Mouse (Mus musculus): Measurements from ENCODE around the gene Alox12e.

Gene Alox12e

DNA sequence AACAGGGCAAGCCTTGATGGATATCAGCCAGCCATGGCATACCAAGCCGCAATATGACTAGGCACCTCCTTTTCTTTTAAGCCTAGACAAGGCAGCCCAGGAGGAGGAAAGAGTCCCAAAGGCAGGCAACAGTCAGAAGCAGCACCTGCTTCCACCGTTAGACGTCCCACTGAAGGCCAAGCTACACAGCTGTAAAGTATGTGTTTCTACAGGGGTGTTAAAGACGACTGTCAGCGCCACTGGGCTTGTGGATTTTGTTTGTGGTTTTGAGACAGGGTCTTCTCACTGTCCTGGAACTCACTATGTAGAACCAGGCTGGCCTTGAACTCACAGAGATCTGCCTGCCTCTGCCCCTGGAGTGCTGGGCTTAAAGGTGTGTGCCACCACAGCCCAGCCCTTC lies 36.7 kb downstream of the Alox12e start:
- DNase-seq (ENCODE audit: low spot score), result no peak

DNA sequence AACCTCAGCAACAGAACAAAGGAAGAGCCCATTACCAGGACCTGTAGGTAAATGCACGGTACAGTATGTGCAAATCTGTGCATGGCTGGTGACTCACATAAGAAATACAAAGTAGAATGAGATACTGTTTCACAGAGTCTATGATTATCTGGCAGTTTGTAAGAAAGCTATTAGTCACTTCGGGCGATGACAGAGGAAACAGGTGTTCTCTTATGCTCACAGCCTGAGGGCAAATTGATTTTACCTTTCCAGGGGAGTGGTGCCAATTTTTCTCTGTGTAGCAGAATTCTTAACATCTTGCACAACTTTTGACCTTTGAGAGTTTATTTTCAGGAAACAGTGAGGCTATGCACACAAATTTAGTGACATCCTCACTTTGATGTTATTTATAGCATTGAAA lies 37.7 kb downstream of the Alox12e start:
- no peak for DNase-seq (ENCODE audit: low spot score)

DNA sequence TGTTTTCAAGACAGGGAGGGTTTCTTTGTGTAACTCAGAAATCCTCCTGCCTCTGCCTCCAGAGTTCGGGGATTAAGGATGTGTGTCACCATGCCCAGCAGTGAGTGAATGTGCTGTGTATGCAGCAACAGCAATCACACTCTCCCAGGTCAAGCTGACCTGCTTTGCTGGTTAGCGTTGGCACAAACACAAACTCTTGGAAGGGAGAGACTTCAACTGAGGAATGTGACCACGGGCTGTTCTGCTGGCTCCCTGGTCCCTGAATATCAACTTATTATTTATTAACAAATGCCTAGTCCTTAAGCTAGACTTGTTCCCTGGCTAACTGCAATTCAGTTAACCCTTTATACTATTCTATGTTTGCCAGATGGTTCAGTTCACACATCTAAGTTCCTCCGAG lies 38.8 kb downstream of the Alox12e start:
- DNase-seq (ENCODE audit: low spot score), result no peak

DNA sequence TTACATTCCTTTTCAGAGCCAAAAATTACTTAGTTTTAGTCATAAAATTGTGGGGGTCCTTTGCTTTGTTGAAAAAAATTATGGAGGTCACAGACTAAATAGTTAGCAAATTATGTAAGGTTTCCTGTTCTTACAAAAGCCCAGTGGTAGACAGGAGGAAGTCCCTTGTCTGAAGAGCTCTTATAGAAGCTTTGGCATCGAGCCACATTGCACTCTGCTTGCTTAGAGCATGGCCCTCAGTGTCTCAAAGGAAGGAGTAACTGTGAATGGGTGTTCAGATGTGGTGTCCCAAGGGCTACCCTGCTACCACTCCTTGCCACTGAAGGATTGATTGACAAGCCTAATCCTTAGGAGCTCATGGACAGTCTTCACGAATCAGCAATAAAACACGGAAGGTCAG lies 42.0 kb downstream of the Alox12e start:
- DNase-seq (ENCODE audit: low spot score), result no peak

DNA sequence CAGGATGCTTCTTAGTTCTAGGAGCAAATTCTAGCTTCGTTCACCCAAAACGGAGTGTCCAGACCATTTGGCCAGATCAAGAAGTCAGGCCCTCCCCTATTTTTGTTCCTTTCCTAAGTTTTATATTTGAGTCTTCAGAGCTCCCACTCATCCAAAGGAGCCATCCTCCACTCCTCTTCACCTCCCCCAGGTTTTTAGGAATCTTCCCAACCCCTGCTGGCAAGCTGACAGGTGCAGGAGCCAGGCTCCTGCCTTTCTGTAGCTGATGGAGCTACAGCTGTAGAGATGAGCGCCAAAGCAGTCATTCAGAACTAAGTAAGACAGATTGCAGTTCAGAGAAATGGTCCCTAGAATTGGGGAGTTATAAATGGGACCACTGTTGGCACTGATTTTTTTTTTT lies 43.5 kb downstream of the Alox12e start:
- DNase-seq (ENCODE audit: low spot score), result no peak

DNA sequence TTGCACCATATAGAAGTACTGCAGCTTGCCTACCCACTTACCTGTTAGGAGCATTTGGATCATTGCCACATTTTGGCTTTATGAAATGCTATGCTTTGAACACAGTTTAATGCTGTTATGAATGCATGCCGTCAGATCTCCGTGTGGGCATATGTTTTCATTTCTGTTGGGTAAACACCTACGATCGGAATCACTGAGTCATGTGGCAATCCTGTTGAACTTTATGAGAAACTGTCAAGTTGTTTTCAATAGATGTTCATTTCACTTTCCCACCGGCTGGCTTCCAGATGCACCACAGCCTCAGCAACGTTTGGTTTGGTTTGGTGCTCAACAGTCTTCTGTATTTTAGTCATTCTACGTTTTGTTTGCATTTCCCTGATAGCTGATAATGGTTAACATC lies 50.8 kb downstream of the Alox12e start:
- DNase-seq (ENCODE audit: low spot score), result no peak

DNA sequence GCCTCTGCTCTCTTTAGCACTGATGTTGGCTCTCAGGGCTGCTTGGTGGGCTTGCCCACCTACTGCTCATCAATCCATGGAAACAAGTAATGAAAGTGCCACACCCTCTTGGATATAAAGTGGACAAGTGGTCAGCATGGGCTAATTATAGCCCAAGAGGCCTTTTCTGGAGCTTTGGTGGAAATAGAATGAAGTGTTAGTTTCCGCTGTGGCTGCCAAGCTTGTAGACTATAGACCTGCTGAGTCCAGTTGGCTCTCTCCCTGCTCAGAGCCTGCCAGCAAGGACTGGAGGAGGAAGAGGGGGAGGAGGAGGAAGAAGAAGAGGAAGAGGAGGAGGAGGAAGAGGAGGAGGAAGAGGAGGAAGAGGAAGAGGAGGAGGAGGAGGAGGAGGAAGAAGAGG lies 56.0 kb downstream of the Alox12e start:
- DNase-seq (ENCODE audit: low spot score), result no peak

DNA sequence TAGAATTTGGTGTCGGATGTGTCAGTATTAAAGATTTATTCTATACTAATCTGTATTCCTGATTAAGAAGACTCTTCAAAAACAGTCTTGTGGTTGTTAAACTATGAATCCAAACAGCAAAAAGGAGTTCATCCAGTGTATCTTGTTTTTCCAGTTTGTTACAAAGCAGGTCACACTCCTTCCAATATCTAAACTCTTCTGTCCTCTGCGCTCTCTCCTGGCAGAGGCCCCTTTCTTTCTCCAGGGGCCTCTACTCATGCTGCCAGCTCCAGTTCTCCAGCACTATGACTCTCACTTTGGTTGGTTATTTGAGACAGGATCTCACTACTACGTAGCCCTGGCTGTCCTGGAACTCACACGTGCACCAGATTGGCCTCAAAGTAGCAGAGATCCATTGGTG lies 56.6 kb downstream of the Alox12e start:
- DNase-seq (ENCODE audit: low spot score), result no peak

Data from ovary, postnatal 10 days (tissue).